In genomic region chr12:69544994-69545393, GRCm38 (mm10) we compare ENCODE assay signal across 25 mouse cellular contexts. TPM values are rescaled to one million over a fixed set of nuclear protein-coding genes. Genes with fewer than 3 reads are reported as not detected.
DNase-seq lines count a peak whose midpoint lies in the region; ATAC-seq and TF ChIP-seq lines count a peak whose summit lies in the region.
"Had no signal": no experiment of that assay in that cellular context is flagged by ENCODE, and none has a peak within 500 bp of the region (broad histone marks: within the 10 kb centered on the region; RNA-seq: fewer than 3 reads in every experiment).

No protein-coding gene starts in this region.

- H3K27me3 ChIP-seq in heart, embryonic 10.5 days (ENCODE audit: insufficient read depth, poor library complexity, severe bottlenecking) = no peaks in the 10 kb centered on the region
- no peaks in the 10 kb centered on the region for H3K27me3 ChIP-seq in spleen, adult 2 months (ENCODE audit: control insufficient read depth, insufficient read depth, low read length)
- H3K27me3 ChIP-seq: heart, embryonic 12.5 days; heart, embryonic 15.5 days; hindbrain, embryonic 13.5 days; intestine, embryonic 15.5 days had no signal

- H3K36me3 ChIP-seq in heart, embryonic 10.5 days = no peaks in the 10 kb centered on the region
- H3K36me3 ChIP-seq in spleen, adult 2 months (ENCODE audit: control insufficient read depth, insufficient read depth, low read length) = no peaks in the 10 kb centered on the region
- H3K36me3 ChIP-seq: heart, embryonic 12.5 days; heart, embryonic 15.5 days; hindbrain, embryonic 13.5 days; intestine, embryonic 15.5 days had no signal

- 84% methylated on average over 6 of the region's 6 CpGs for WGBS in heart, embryonic 10.5 days
- 74% methylated on average over 6 of the region's 6 CpGs for WGBS in spleen, adult 2 months
- 76% methylated on average over 6 of the region's 6 CpGs for WGBS in bone marrow, adult 2 months

- no peak for TF ChIP-seq POLR2A in spleen, adult 2 months (IDR thresholded peaks at IDR 0.05; ENCODE audit: low read depth, low read length)
- no peak for TF ChIP-seq POLR2A in bone marrow, adult 2 months (IDR thresholded peaks at IDR 0.05; ENCODE audit: borderline replicate concordance, control insufficient read depth, low read depth, low read length)

- no peaks in the 10 kb centered on the region for H3K9me3 ChIP-seq in heart, embryonic 10.5 days
- H3K9me3 ChIP-seq: heart, embryonic 12.5 days; heart, embryonic 15.5 days; hindbrain, embryonic 13.5 days; intestine, embryonic 15.5 days had no signal

- DNase-seq in heart, embryonic 10.5 days (ENCODE audit: low spot score) = no peak
- no peak for DNase-seq in heart, adult 8-10 months (ENCODE audit: low spot score)
- no peak for DNase-seq in spleen, adult 2 months (ENCODE audit: low read depth in 1 of 2, low spot score in 2 of 2)
- no peak for DNase-seq in spleen, postnatal 36 days (ENCODE audit: low spot score in 2 of 2)
- DNase-seq in left cerebral cortex, adult 11 months (ENCODE audit: low spot score) = no peak
- DNase-seq: adrenal gland, adult 8-10 months; adrenal gland, postnatal 25 days; B cell, adult 2 months; cerebellum, adult 18-20 months; cerebellum, adult 9-10 months; cerebellum, postnatal 14 days; forebrain, postnatal 0 days; gastrocnemius, adult 2 months; gastrocnemius, postnatal 14 days; heart, adult 2 months; heart, postnatal 10 days; heart, postnatal 36 days had no signal

- no peak overlapping the region for H3K4me3 ChIP-seq in heart, embryonic 10.5 days
- H3K4me3 ChIP-seq in spleen, adult 2 months (ENCODE audit: extremely low read depth, insufficient read depth, insufficient read length) = no peak overlapping the region
- no peak overlapping the region for H3K4me3 ChIP-seq in bone marrow, adult 2 months (replicated peaks; ENCODE audit: control insufficient read depth, low read depth, low read length)
- H3K4me3 ChIP-seq: gastrocnemius, adult 2 months; heart, adult 2 months; heart, embryonic 12.5 days; heart, embryonic 15.5 days; hindbrain, embryonic 13.5 days; intestine, embryonic 15.5 days had no signal

- H3K27ac ChIP-seq in heart, embryonic 10.5 days = 0 out of 2 replicates have a peak overlapping the region, but pooled peaks have one; percentile 42
- H3K27ac ChIP-seq in spleen, adult 2 months (ENCODE audit: insufficient read depth, low read length) = peak overlapping the region; percentile 48; the same call in 1 of the 2 replicates
- peak overlapping the region; percentile 48 for H3K27ac ChIP-seq in bone marrow, adult 2 months (ENCODE audit: control insufficient read depth, insufficient read depth, low read depth, low read length, poor library complexity)
- H3K27ac ChIP-seq: gastrocnemius, adult 2 months; heart, adult 2 months; heart, embryonic 15.5 days; hindbrain, embryonic 13.5 days; intestine, embryonic 15.5 days had no signal

- no peak for ATAC-seq in erythroblast, adult 5-6 weeks (replicated peaks; ENCODE audit: low FRiP score, poor library complexity, severe bottlenecking)
- ATAC-seq: forebrain, embryonic 14.5 days; forebrain, postnatal 0 days; hindbrain, embryonic 16.5 days; intestine, embryonic 15.5 days had no signal

- TF ChIP-seq CTCF in spleen, adult 2 months (IDR thresholded peaks at IDR 0.05; ENCODE audit: extremely low read depth, insufficient read depth, insufficient read length, insufficient replicate concordance) = no peak
- TF ChIP-seq CTCF in bone marrow, adult 2 months (IDR thresholded peaks at IDR 0.05; ENCODE audit: control insufficient read depth, insufficient read depth, low read length) = no peak

- H3K4me1 ChIP-seq in heart, embryonic 10.5 days = no peaks in the 10 kb centered on the region
- H3K4me1 ChIP-seq in spleen, adult 2 months (ENCODE audit: control insufficient read depth, insufficient read depth, insufficient read length) = peaks cover 19% of the 10 kb centered on the region; the same call in 1 of the 2 replicates
- peaks cover under 1% of the 10 kb centered on the region; the same call in 1 of the 2 replicates for H3K4me1 ChIP-seq in bone marrow, adult 2 months (ENCODE audit: control insufficient read depth, insufficient read depth, low read length)
- H3K4me1 ChIP-seq: heart, embryonic 15.5 days; intestine, embryonic 15.5 days had no signal

RNA-seq across cellular contexts. Expression of gene Vcpkmt, which starts 37.8 kb away (rescaled TPM):
- 33.0 and 35.7 TPM in 2 replicates for polyA plus RNA-seq in heart, embryonic 10.5 days (2016; fragmentation: Nextera tagmentation; extraction: Ambion mirVana)
- total RNA-seq in heart, adult 8-10 months (2022) = 1 to 10 TPM; 2.7 to 3.7 (median 3.3) TPM
- polyA plus RNA-seq in spleen, adult 2 months (2012; rRNA removed) = 5.9 and 10.3 TPM in 2 replicates
- polyA plus RNA-seq in bone marrow, adult 2 months (2011; ENCODE audit: insufficient read depth, insufficient read length, low replicate concordance, missing spikeins) = 1.6 and 3.0 TPM in 2 replicates
- total RNA-seq in erythroblast, adult 5-6 weeks (2015; ENCODE audit: low replicate concordance) = 2.3 and 16.3 TPM in 2 replicates
- total RNA-seq in erythroblast, adult 5-6 weeks (2017; ENCODE audit: low replicate concordance) = 0.42 and 0.51 TPM in 2 replicates
